Mouse (Mus musculus): Measurements from ENCODE around the gene Micall1. TPM values are rescaled to one million over a fixed set of nuclear protein-coding genes. Genes with fewer than 3 reads are reported as not detected.
A peak's percentile ranks its signal among the peaks of the same experiment; 100 is the strongest.

Micall1 gene
- polyA plus RNA-seq, 1 experiment from 2014 or later: 10.8 TPM

- Histone ChIP-seq H3K9ac (ENCODE audit: low read depth, low read length) (peak overlapping the region; percentile 84), H3K4me2 (ENCODE audit: low read depth, low read length) (peak overlapping the region; percentile 81), H3K9me3 (ENCODE audit: control insufficient read depth, low read length) (no peaks in the 10 kb centered on the region), H3K4me3 (ENCODE audit: low read depth, low read length) (peak overlapping the region; percentile 86), H3K27me3 (replicated peaks; ENCODE audit: control insufficient read depth, insufficient read depth, low read length) (no peaks in the 10 kb centered on the region), H3K36me3 (ENCODE audit: control insufficient read depth, insufficient read depth, low read length) (peaks cover 27% of the 10 kb centered on the region), H3K4me1 (ENCODE audit: control insufficient read depth, insufficient read depth, low read length) (peaks cover 8% of the 10 kb centered on the region; the same call in 1 of the 2 replicates), H3K27ac (replicated peaks; ENCODE audit: low read depth, low read length) (no peak overlapping the region; the same call in 1 of the 2 replicates)
- ATAC-seq (ENCODE audit: low read depth): 0 out of 2 replicates have a peak, but pooled peaks have one; percentile 13
- 2% methylated on average over 7 of the region's 7 CpGs for WGBS
- DNase-seq (ENCODE audit: low spot score): no peak
Measured at GRCm38 (mm10) chr15:79141566-79141917, 32.8 kb downstream of the Micall1 start.

- no peak for ATAC-seq (ENCODE audit: low read depth)
- Histone ChIP-seq H3K9ac (ENCODE audit: low read depth, low read length) (peak overlapping the region; percentile 25; the same call in 1 of the 2 replicates), H3K4me1 (ENCODE audit: control insufficient read depth, insufficient read depth, low read length) (peaks cover 8% of the 10 kb centered on the region; the same call in 1 of the 2 replicates), H3K4me3 (ENCODE audit: low read depth, low read length) (no peak overlapping the region), H3K4me2 (ENCODE audit: low read depth, low read length) (no peak overlapping the region), H3K27me3 (replicated peaks; ENCODE audit: control insufficient read depth, insufficient read depth, low read length) (no peaks in the 10 kb centered on the region), H3K27ac (replicated peaks; ENCODE audit: low read depth, low read length) (no peak overlapping the region), H3K9me3 (ENCODE audit: control insufficient read depth, low read length) (no peaks in the 10 kb centered on the region), H3K36me3 (ENCODE audit: control insufficient read depth, insufficient read depth, low read length) (peaks cover 44% of the 10 kb centered on the region)
- DNase-seq (ENCODE audit: low spot score): no peak
- WGBS: 83% methylated on average over 12 of the region's 12 CpGs
Measured at GRCm38 (mm10) chr15:79143316-79143715, 34.6 kb downstream of the Micall1 start.

GRCm38 (mm10) chr15:79144021-79144420 lies 35.3 kb downstream of the Micall1 start:
- ATAC-seq (ENCODE audit: low read depth): no peak
- peak; percentile 56 for DNase-seq (ENCODE audit: low spot score)
- Histone ChIP-seq H3K4me3 (ENCODE audit: low read depth, low read length) (no peak overlapping the region), H3K4me2 (ENCODE audit: low read depth, low read length) (no peak overlapping the region), H3K27ac (replicated peaks; ENCODE audit: low read depth, low read length) (peak overlapping the region; percentile 33; the same call in 1 of the 2 replicates), H3K9ac (ENCODE audit: low read depth, low read length) (no peak overlapping the region), H3K36me3 (ENCODE audit: control insufficient read depth, insufficient read depth, low read length) (peaks cover 48% of the 10 kb centered on the region), H3K27me3 (replicated peaks; ENCODE audit: control insufficient read depth, insufficient read depth, low read length) (no peaks in the 10 kb centered on the region), H3K4me1 (ENCODE audit: control insufficient read depth, insufficient read depth, low read length) (peaks cover 8% of the 10 kb centered on the region; the same call in 1 of the 2 replicates), H3K9me3 (ENCODE audit: control insufficient read depth, low read length) (no peaks in the 10 kb centered on the region)
- WGBS: 73% methylated on average over 8 of the region's 8 CpGs

- H3K36me3 ChIP-seq (ENCODE audit: control insufficient read depth, insufficient read depth, low read length): peaks cover 59% of the 10 kb centered on the region
- H3K9ac ChIP-seq (ENCODE audit: low read depth, low read length): no peak overlapping the region
- no peak for DNase-seq (ENCODE audit: low spot score)
- no peak for ATAC-seq (ENCODE audit: low read depth)
- no peaks in the 10 kb centered on the region for H3K9me3 ChIP-seq (ENCODE audit: control insufficient read depth, low read length)
- H3K27me3 ChIP-seq (replicated peaks; ENCODE audit: control insufficient read depth, insufficient read depth, low read length): no peaks in the 10 kb centered on the region
- no peak overlapping the region for H3K4me2 ChIP-seq (ENCODE audit: low read depth, low read length)
- WGBS: 91% methylated on average over 7 of the region's 7 CpGs
- peaks cover 6% of the 10 kb centered on the region; the same call in 1 of the 2 replicates for H3K4me1 ChIP-seq (ENCODE audit: control insufficient read depth, insufficient read depth, low read length)
- no peak overlapping the region for H3K27ac ChIP-seq (replicated peaks; ENCODE audit: low read depth, low read length)
- H3K4me3 ChIP-seq (ENCODE audit: low read depth, low read length): no peak overlapping the region
Measured at GRCm38 (mm10) chr15:79145522-79145921, 36.8 kb downstream of the Micall1 start.

GRCm38 (mm10) chr15:79148533-79148932 lies 39.8 kb downstream of the Micall1 start:
- H3K27ac ChIP-seq (replicated peaks; ENCODE audit: low read depth, low read length): no peak overlapping the region
- ATAC-seq (ENCODE audit: low read depth) (no peak; the same call in 1 of the 2 replicates), DNase-seq (ENCODE audit: low spot score) (peak; percentile 80)
- H3K36me3 ChIP-seq (ENCODE audit: control insufficient read depth, insufficient read depth, low read length): peaks cover 78% of the 10 kb centered on the region
- H3K4me1 ChIP-seq (ENCODE audit: control insufficient read depth, insufficient read depth, low read length): no peaks in the 10 kb centered on the region; the same call in 1 of the 2 replicates
- no peak overlapping the region for H3K4me3 ChIP-seq (ENCODE audit: low read depth, low read length)
- no peaks in the 10 kb centered on the region for H3K9me3 ChIP-seq (ENCODE audit: control insufficient read depth, low read length)
- no peak overlapping the region for H3K4me2 ChIP-seq (ENCODE audit: low read depth, low read length)
- H3K9ac ChIP-seq (ENCODE audit: low read depth, low read length): no peak overlapping the region
- WGBS: 52% methylated on average over 7 of the region's 7 CpGs
- H3K27me3 ChIP-seq (replicated peaks; ENCODE audit: control insufficient read depth, insufficient read depth, low read length): no peaks in the 10 kb centered on the region

- H3K4me2 ChIP-seq (ENCODE audit: low read depth, low read length): no peak overlapping the region
- H3K36me3 ChIP-seq (ENCODE audit: control insufficient read depth, insufficient read depth, low read length): peaks cover 48% of the 10 kb centered on the region
- H3K27ac ChIP-seq (replicated peaks; ENCODE audit: low read depth, low read length): peak overlapping the region; percentile 68
- 26% methylated on average over 8 of the region's 8 CpGs for WGBS
- H3K27me3 ChIP-seq (replicated peaks; ENCODE audit: control insufficient read depth, insufficient read depth, low read length): no peaks in the 10 kb centered on the region
- no peaks in the 10 kb centered on the region for H3K4me1 ChIP-seq (ENCODE audit: control insufficient read depth, insufficient read depth, low read length)
- DNase-seq (ENCODE audit: low spot score): peak; percentile 76
- no peak overlapping the region for H3K9ac ChIP-seq (ENCODE audit: low read depth, low read length)
- ATAC-seq (ENCODE audit: low read depth): peak; percentile 50
- H3K9me3 ChIP-seq (ENCODE audit: control insufficient read depth, low read length): no peaks in the 10 kb centered on the region
- no peak overlapping the region for H3K4me3 ChIP-seq (ENCODE audit: low read depth, low read length)
Measured at GRCm38 (mm10) chr15:79151881-79152280, 43.2 kb downstream of the Micall1 start.

GRCm38 (mm10) chr15:79152709-79153108 lies 44.0 kb downstream of the Micall1 start:
- ATAC-seq (ENCODE audit: low read depth) (no peak), DNase-seq (ENCODE audit: low spot score) (peak; percentile 41)
- peaks cover 40% of the 10 kb centered on the region for H3K36me3 ChIP-seq (ENCODE audit: control insufficient read depth, insufficient read depth, low read length)
- no peaks in the 10 kb centered on the region for H3K27me3 ChIP-seq (replicated peaks; ENCODE audit: control insufficient read depth, insufficient read depth, low read length)
- 48% methylated on average over 6 of the region's 6 CpGs for WGBS
- H3K4me3 ChIP-seq (ENCODE audit: low read depth, low read length): no peak overlapping the region
- H3K9ac ChIP-seq (ENCODE audit: low read depth, low read length): no peak overlapping the region
- no peak overlapping the region for H3K4me2 ChIP-seq (ENCODE audit: low read depth, low read length)
- peak overlapping the region; percentile 68 for H3K27ac ChIP-seq (replicated peaks; ENCODE audit: low read depth, low read length)
- H3K4me1 ChIP-seq (ENCODE audit: control insufficient read depth, insufficient read depth, low read length): no peaks in the 10 kb centered on the region
- no peaks in the 10 kb centered on the region for H3K9me3 ChIP-seq (ENCODE audit: control insufficient read depth, low read length)

GRCm38 (mm10) chr15:79155572-79155971 lies 46.9 kb downstream of the Micall1 start:
- Histone ChIP-seq H3K36me3 (ENCODE audit: control insufficient read depth, insufficient read depth, low read length) (peaks cover 20% of the 10 kb centered on the region), H3K4me2 (ENCODE audit: low read depth, low read length) (no peak overlapping the region), H3K9me3 (ENCODE audit: control insufficient read depth, low read length) (no peaks in the 10 kb centered on the region), H3K9ac (ENCODE audit: low read depth, low read length) (no peak overlapping the region), H3K27ac (replicated peaks; ENCODE audit: low read depth, low read length) (no peak overlapping the region), H3K4me1 (ENCODE audit: control insufficient read depth, insufficient read depth, low read length) (no peaks in the 10 kb centered on the region), H3K27me3 (replicated peaks; ENCODE audit: control insufficient read depth, insufficient read depth, low read length) (no peaks in the 10 kb centered on the region), H3K4me3 (ENCODE audit: low read depth, low read length) (no peak overlapping the region)
- DNase-seq (ENCODE audit: low spot score) (no peak), ATAC-seq (ENCODE audit: low read depth) (no peak)
- 34% methylated on average over 3 of the region's 3 CpGs for WGBS

GRCm38 (mm10) chr15:79162301-79162700 lies 53.6 kb downstream of the Micall1 start:
- 57% methylated on average over 7 of the region's 7 CpGs for WGBS
- 0 out of 2 replicates have a peak, but pooled peaks cover 2% of the 10 kb centered on the region for H3K4me1 ChIP-seq (ENCODE audit: control insufficient read depth, insufficient read depth, low read length)
- peak overlapping the region; percentile 42; the same call in 1 of the 2 replicates for H3K4me2 ChIP-seq (ENCODE audit: low read depth, low read length)
- H3K27ac ChIP-seq (replicated peaks; ENCODE audit: low read depth, low read length): no peak overlapping the region
- DNase-seq (ENCODE audit: low spot score): no peak
- no peaks in the 10 kb centered on the region for H3K9me3 ChIP-seq (ENCODE audit: control insufficient read depth, low read length)
- H3K9ac ChIP-seq (ENCODE audit: low read depth, low read length): peak overlapping the region; percentile 37; the same call in 1 of the 2 replicates
- H3K4me3 ChIP-seq (ENCODE audit: low read depth, low read length): peak overlapping the region; percentile 34
- no peaks in the 10 kb centered on the region for H3K36me3 ChIP-seq (ENCODE audit: control insufficient read depth, insufficient read depth, low read length)
- peaks cover 46% of the 10 kb centered on the region for H3K27me3 ChIP-seq (replicated peaks; ENCODE audit: control insufficient read depth, insufficient read depth, low read length)
- ATAC-seq (ENCODE audit: low read depth): no peak

Data from embryonic facial prominence, embryonic 14.5 days (tissue).